Comparison of ENCODE assay signal across 11 mouse cellular contexts in genomic region chr17:3556251-3556650, GRCm38 (mm10). TPM values are rescaled to one million over a fixed set of nuclear protein-coding genes. Genes with fewer than 3 reads are reported as not detected.
A peak's percentile ranks its signal among the peaks of the same experiment; 100 is the strongest.
DNase-seq lines count a peak whose midpoint lies in the region; ATAC-seq and TF ChIP-seq lines count a peak whose summit lies in the region.
"Had no signal": no experiment of that assay in that cellular context is flagged by ENCODE, and none has a peak within 500 bp of the region (broad histone marks: within the 10 kb centered on the region; RNA-seq: fewer than 3 reads in every experiment).

No protein-coding gene starts in this region.

- H3K27ac ChIP-seq in kidney, embryonic 15.5 days = peak overlapping the region; percentile 94
- no peak overlapping the region for H3K27ac ChIP-seq in hindbrain, embryonic 14.5 days
- peak overlapping the region; percentile 89 for H3K27ac ChIP-seq in liver, postnatal 0 days (ENCODE audit: low read depth)

- peak; percentile 35 for DNase-seq in cerebellum, adult 9-10 months
- no peak for DNase-seq in cerebellum, adult 9-11 months
- DNase-seq in kidney, postnatal 36 days = no peak
- no peak for DNase-seq in hindbrain, embryonic 14.5 days (ENCODE audit: low spot score)
- no peak for DNase-seq in liver, postnatal 0 days
- DNase-seq in right cerebral cortex, postnatal 25 days = no peak
- DNase-seq in frontal cortex, postnatal 36 days (ENCODE audit: low spot score in 2 of 2) = no peak
- DNase-seq: cerebellum, adult 18-20 months; kidney, postnatal 10 days had no signal

- no peaks in the 10 kb centered on the region for H3K27me3 ChIP-seq in kidney, embryonic 15.5 days
- no peaks in the 10 kb centered on the region for H3K27me3 ChIP-seq in hindbrain, embryonic 14.5 days (ENCODE audit: control insufficient read depth, insufficient read depth, low read length)
- H3K27me3 ChIP-seq in liver, postnatal 0 days (ENCODE audit: insufficient read depth, low read length) = no peaks in the 10 kb centered on the region

- no peaks in the 10 kb centered on the region for H3K9me3 ChIP-seq in kidney, embryonic 15.5 days (replicated peaks)
- H3K9me3 ChIP-seq in hindbrain, embryonic 14.5 days (ENCODE audit: control insufficient read depth, low read length) = no peaks in the 10 kb centered on the region
- H3K9me3 ChIP-seq in liver, postnatal 0 days (ENCODE audit: low read length) = no peaks in the 10 kb centered on the region

- no peak for TF ChIP-seq CTCF in liver, postnatal 0 days (IDR thresholded peaks at IDR 0.05; ENCODE audit: low read depth)

- TF ChIP-seq EP300 in liver, postnatal 0 days (IDR thresholded peaks at IDR 0.05; ENCODE audit: low read depth) = no peak

- 0 out of 2 replicates have a peak, but pooled peaks cover 5% of the 10 kb centered on the region for H3K36me3 ChIP-seq in kidney, embryonic 15.5 days
- H3K36me3 ChIP-seq in hindbrain, embryonic 14.5 days (replicated peaks; ENCODE audit: control insufficient read depth, insufficient read depth) = 0 out of 2 replicates have a peak, but pooled peaks cover 11% of the 10 kb centered on the region
- H3K36me3 ChIP-seq in liver, postnatal 0 days (replicated peaks; ENCODE audit: insufficient read depth, low read length) = 0 out of 2 replicates have a peak, but pooled peaks cover 3% of the 10 kb centered on the region

- no peak overlapping the region for H3K9ac ChIP-seq in kidney, embryonic 15.5 days
- H3K9ac ChIP-seq in hindbrain, embryonic 14.5 days = no peak overlapping the region
- no peak overlapping the region for H3K9ac ChIP-seq in liver, postnatal 0 days (replicated peaks)

- peak overlapping the region; percentile 62 for H3K4me2 ChIP-seq in kidney, embryonic 15.5 days
- peak overlapping the region; percentile 82; the same call in 1 of the 2 replicates for H3K4me2 ChIP-seq in hindbrain, embryonic 14.5 days (replicated peaks)
- peak overlapping the region; percentile 88 for H3K4me2 ChIP-seq in liver, postnatal 0 days (ENCODE audit: low read depth, low read length)

- peak overlapping the region; percentile 60; the same call in 1 of the 2 replicates for H3K4me3 ChIP-seq in kidney, embryonic 15.5 days (replicated peaks)
- H3K4me3 ChIP-seq in hindbrain, embryonic 14.5 days (replicated peaks; ENCODE audit: low read length) = no peak overlapping the region
- no peak overlapping the region for H3K4me3 ChIP-seq in liver, postnatal 0 days (ENCODE audit: low read depth, low read length)

- peaks cover 15% of the 10 kb centered on the region; the same call in 1 of the 2 replicates for H3K4me1 ChIP-seq in kidney, embryonic 15.5 days
- peaks cover 12% of the 10 kb centered on the region for H3K4me1 ChIP-seq in hindbrain, embryonic 14.5 days (replicated peaks; ENCODE audit: control insufficient read depth, insufficient read depth, low read length)
- peaks cover 15% of the 10 kb centered on the region for H3K4me1 ChIP-seq in liver, postnatal 0 days (ENCODE audit: insufficient read depth)

- WGBS in kidney, embryonic 15.5 days = 64% methylated on average over 1 of the region's 1 CpGs
- WGBS in hindbrain, embryonic 14.5 days = 81% methylated on average over 1 of the region's 1 CpGs
- WGBS in liver, postnatal 0 days (ENCODE audit: insufficient replicate concordance) = 33% methylated on average over 1 of the region's 1 CpGs

- ATAC-seq in kidney, embryonic 15.5 days (replicated peaks; ENCODE audit: low FRiP score) = no peak
- no peak for ATAC-seq in hindbrain, embryonic 14.5 days (ENCODE audit: low FRiP score)
- no peak for ATAC-seq in liver, postnatal 0 days

RNA-seq across cellular contexts. Expression of gene Tfb1m, which starts 1.3 kb away (rescaled TPM):
- 16.8 and 17.3 TPM in 2 replicates for polyA plus RNA-seq in kidney, embryonic 15.5 days (2015; fragmentation: Nextera tagmentation; extraction: Ambion mirVana)
- polyA plus RNA-seq in hindbrain, embryonic 14.5 days (2014; fragmentation: Nextera tagmentation; extraction: Ambion mirVana) = 14.1 and 15.1 TPM in 2 replicates
- 10.3 and 12.0 TPM in 2 replicates for polyA plus RNA-seq in liver, postnatal 0 days (2015; fragmentation: Nextera tagmentation; extraction: Ambion mirVana)

RNA-seq across cellular contexts. Expression of gene Cldn20, which starts 23.9 kb away (rescaled TPM):
- 0.42 TPM in 1 of 2 replicates, not detected in the other for polyA plus RNA-seq in kidney, embryonic 15.5 days (2015; fragmentation: Nextera tagmentation; extraction: Ambion mirVana)
- polyA plus RNA-seq in hindbrain, embryonic 14.5 days (2014; fragmentation: Nextera tagmentation; extraction: Ambion mirVana) = 0.54 TPM in 1 of 2 replicates, not detected in the other
- polyA plus RNA-seq in liver, postnatal 0 days (2015; fragmentation: Nextera tagmentation; extraction: Ambion mirVana) = not detected in 2 replicates
- polyA plus RNA-seq: spleen, adult 2 months had no signal
